Mouse (Mus musculus) ES-E14 (cell line): Measurements from ENCODE around the gene Zgpat.

Experiments
- CHD2 ChIP-seq: IDR thresholded peaks from 2 replicates; pipeline ENCODE4 v1.6.1; 2014; ENCODE audit warnings: mild to moderate bottlenecking, low read depth, low read length, inconsistent platforms
- HCFC1 ChIP-seq: IDR thresholded peaks from 2 replicates; pipeline ENCODE4 v1.6.1; 2012; ENCODE audit warnings: low read length, inconsistent platforms, borderline replicate concordance; ENCODE audit not compliant: insufficient read depth
- MAFK ChIP-seq: IDR thresholded peaks from 2 replicates; pipeline ENCODE4 v1.6.1; 2014; ENCODE audit warnings: mild to moderate bottlenecking, low read depth, low read length, inconsistent platforms; ENCODE audit not compliant: insufficient read depth
- ZC3H11A ChIP-seq: IDR thresholded peaks from 2 replicates; pipeline ENCODE4 v1.6.1; 2012; ENCODE audit warnings: low read depth, mild to moderate bottlenecking, inconsistent platforms, low read length, borderline replicate concordance
- ZNF384 ChIP-seq: IDR thresholded peaks from 2 replicates; pipeline ENCODE4 v1.6.1; 2012; ENCODE audit warnings: low read depth, low read length, inconsistent platforms

- TF ChIP-seq ZNF384, result no peak
- no peak for TF ChIP-seq CHD2
- no peak for TF ChIP-seq ZC3H11A
- no peak for TF ChIP-seq MAFK
- no peak for TF ChIP-seq HCFC1
These were observed 24.3 kb upstream of the Zgpat start for GRCm38 (mm10) chr2:181340426-181340825.
